Mouse (Mus musculus): Measurements from ENCODE around the gene Nckap5. TPM values are rescaled to one million over a fixed set of nuclear protein-coding genes. Genes with fewer than 3 reads are reported as not detected.
"Not testable (repeated sequence)": the region's sequence is repeated elsewhere in the genome, so short reads cannot be mapped to it uniquely, and the experiment has no call there.

Nckap5 gene
- polyA plus RNA-seq, 1 experiment from 2014 or later, result 8.8 TPM

GRCm38 (mm10) chr1:126822246-126822645, 8.4 kb downstream of the Nckap5 start:
- no peak for ATAC-seq (replicated peaks; ENCODE audit: insufficient number of reproducible peaks, insufficient read depth, low FRiP score, low read depth)
- Histone ChIP-seq H3K36me3 (no peaks in the 10 kb centered on the region), H3K9ac (no peak overlapping the region), H3K4me2 (no peak overlapping the region), H3K9me3 (replicated peaks) (no peaks in the 10 kb centered on the region), H3K4me3 (no peak overlapping the region), H3K27ac (no peak overlapping the region), H3K4me1 (replicated peaks) (peaks cover 17% of the 10 kb centered on the region), H3K27me3 (no peaks in the 10 kb centered on the region)
- 70% methylated on average over 6 of the region's 6 CpGs for WGBS

GRCm38 (mm10) chr1:126817381-126818034, 13.1 kb downstream of the Nckap5 start:
- peak; percentile 80; the same call in 1 of the 2 replicates for ATAC-seq (replicated peaks; ENCODE audit: insufficient number of reproducible peaks, insufficient read depth, low FRiP score, low read depth)
- no peak overlapping the region for H3K4me3 ChIP-seq
- peaks cover 15% of the 10 kb centered on the region for H3K4me1 ChIP-seq (replicated peaks)
- peak overlapping the region; percentile 62 for H3K27ac ChIP-seq
- no peaks in the 10 kb centered on the region for H3K36me3 ChIP-seq
- H3K9ac ChIP-seq, result no peak overlapping the region
- H3K27me3 ChIP-seq, result no peaks in the 10 kb centered on the region
- H3K4me2 ChIP-seq, result peak overlapping the region; percentile 26
- WGBS, result 16% methylated on average over 9 of the region's 9 CpGs
- no peaks in the 10 kb centered on the region for H3K9me3 ChIP-seq (replicated peaks)

- whole genome bisulfite sequencing, result 54% methylated on average over 3 of the region's 3 CpGs
- ATAC-seq (replicated peaks; ENCODE audit: insufficient number of reproducible peaks, insufficient read depth, low FRiP score, low read depth), result no peak
- Histone ChIP-seq H3K9ac (no peak overlapping the region), H3K4me3 (no peak overlapping the region), H3K9me3 (replicated peaks) (no peaks in the 10 kb centered on the region), H3K4me2 (no peak overlapping the region), H3K4me1 (replicated peaks) (peaks cover 9% of the 10 kb centered on the region), H3K27ac (peak overlapping the region; percentile 37), H3K27me3 (no peaks in the 10 kb centered on the region), H3K36me3 (no peaks in the 10 kb centered on the region)
Measured at GRCm38 (mm10) chr1:126806994-126807611, 23.5 kb downstream of the Nckap5 start.

- Histone ChIP-seq H3K4me3 (no peak overlapping the region), H3K36me3 (no peaks in the 10 kb centered on the region), H3K9ac (no peak overlapping the region), H3K4me2 (no peak overlapping the region), H3K4me1 (replicated peaks) (peaks cover 11% of the 10 kb centered on the region), H3K27ac (peak overlapping the region; percentile 37), H3K27me3 (no peaks in the 10 kb centered on the region), H3K9me3 (replicated peaks) (no peaks in the 10 kb centered on the region)
- no peak for ATAC-seq (replicated peaks; ENCODE audit: insufficient number of reproducible peaks, insufficient read depth, low FRiP score, low read depth)
- WGBS, result 55% methylated on average over 7 of the region's 7 CpGs
Measured at GRCm38 (mm10) chr1:126806548-126806947, 24.1 kb downstream of the Nckap5 start.

GRCm38 (mm10) chr1:126802405-126802804, 28.2 kb downstream of the Nckap5 start:
- no peaks in the 10 kb centered on the region for H3K27me3 ChIP-seq
- H3K4me3 ChIP-seq, result no peak overlapping the region
- 67% methylated on average over 3 of the region's 3 CpGs for WGBS
- no peaks in the 10 kb centered on the region for H3K9me3 ChIP-seq (replicated peaks)
- no peak for ATAC-seq (replicated peaks; ENCODE audit: insufficient number of reproducible peaks, insufficient read depth, low FRiP score, low read depth)
- no peaks in the 10 kb centered on the region for H3K36me3 ChIP-seq
- no peak overlapping the region for H3K4me2 ChIP-seq
- peak overlapping the region; percentile 91 for H3K27ac ChIP-seq
- H3K9ac ChIP-seq, result 0 out of 2 replicates have a peak overlapping the region, but pooled peaks have one; percentile 25
- H3K4me1 ChIP-seq (replicated peaks), result peaks cover 36% of the 10 kb centered on the region

GRCm38 (mm10) chr1:126801706-126802105, 28.9 kb downstream of the Nckap5 start:
- Histone ChIP-seq H3K36me3 (no peaks in the 10 kb centered on the region), H3K9me3 (replicated peaks) (no peaks in the 10 kb centered on the region), H3K9ac (no peak overlapping the region), H3K4me3 (no peak overlapping the region), H3K4me1 (replicated peaks) (peaks cover 33% of the 10 kb centered on the region), H3K27ac (peak overlapping the region; percentile 91), H3K27me3 (no peaks in the 10 kb centered on the region), H3K4me2 (0 out of 2 replicates have a peak overlapping the region, but pooled peaks have one; percentile 5)
- 18% methylated on average over 8 of the region's 8 CpGs for WGBS
- peak; percentile 83 for ATAC-seq (replicated peaks; ENCODE audit: insufficient number of reproducible peaks, insufficient read depth, low FRiP score, low read depth)

GRCm38 (mm10) chr1:126799379-126799798, 31.2 kb downstream of the Nckap5 start:
- H3K36me3 ChIP-seq, result no peaks in the 10 kb centered on the region
- WGBS, result 47% methylated on average over 11 of the region's 11 CpGs
- H3K9ac ChIP-seq, result 0 out of 2 replicates have a peak overlapping the region, but pooled peaks have one; percentile 14
- peak; percentile 74 for ATAC-seq (replicated peaks; ENCODE audit: insufficient number of reproducible peaks, insufficient read depth, low FRiP score, low read depth)
- H3K27me3 ChIP-seq, result no peaks in the 10 kb centered on the region
- H3K27ac ChIP-seq, result peak overlapping the region; percentile 69
- H3K4me2 ChIP-seq, result peak overlapping the region; percentile 48
- H3K4me3 ChIP-seq, result peak overlapping the region; percentile 19
- H3K9me3 ChIP-seq (replicated peaks), result no peaks in the 10 kb centered on the region
- peaks cover 30% of the 10 kb centered on the region for H3K4me1 ChIP-seq (replicated peaks)

- H3K27me3 ChIP-seq; ATAC-seq (replicated peaks; ENCODE audit: insufficient number of reproducible peaks, insufficient read depth, low FRiP score, low read depth); H3K4me3 ChIP-seq; H3K4me2 ChIP-seq; H3K9me3 ChIP-seq (replicated peaks); H3K9ac ChIP-seq; H3K27ac ChIP-seq; H3K4me1 ChIP-seq (replicated peaks); H3K36me3 ChIP-seq: not testable (repeated sequence)
- WGBS, result no CpG with 5 or more reads among the region's 2 CpGs
Measured at GRCm38 (mm10) chr1:126780354-126780941, 50.2 kb downstream of the Nckap5 start.

- not testable (repeated sequence) for H3K9ac ChIP-seq; ATAC-seq (replicated peaks; ENCODE audit: insufficient number of reproducible peaks, insufficient read depth, low FRiP score, low read depth); H3K27ac ChIP-seq; H3K4me2 ChIP-seq; H3K27me3 ChIP-seq; H3K36me3 ChIP-seq; H3K4me1 ChIP-seq (replicated peaks); H3K9me3 ChIP-seq (replicated peaks); H3K4me3 ChIP-seq
- WGBS, result no CpG with 5 or more reads among the region's 6 CpGs
Measured at GRCm38 (mm10) chr1:126773947-126774346, 56.7 kb downstream of the Nckap5 start.

- no peak for ATAC-seq (replicated peaks; ENCODE audit: insufficient number of reproducible peaks, insufficient read depth, low FRiP score, low read depth)
- no peak overlapping the region for H3K4me2 ChIP-seq
- H3K36me3 ChIP-seq, result no peaks in the 10 kb centered on the region
- no peaks in the 10 kb centered on the region for H3K9me3 ChIP-seq (replicated peaks)
- H3K4me1 ChIP-seq (replicated peaks), result no peaks in the 10 kb centered on the region; the same call in 1 of the 2 replicates
- no peaks in the 10 kb centered on the region for H3K27me3 ChIP-seq
- no peak overlapping the region for H3K27ac ChIP-seq
- H3K9ac ChIP-seq, result no peak overlapping the region
- H3K4me3 ChIP-seq, result no peak overlapping the region
- WGBS, result 41% methylated on average over 1 of the region's 1 CpGs
Measured at GRCm38 (mm10) chr1:126766971-126767370, 63.6 kb downstream of the Nckap5 start.

GRCm38 (mm10) chr1:126765506-126766170, 65.0 kb downstream of the Nckap5 start:
- 62% methylated on average over 6 of the region's 6 CpGs for WGBS
- H3K4me1 ChIP-seq (replicated peaks), result peaks cover 3% of the 10 kb centered on the region
- no peak overlapping the region for H3K9ac ChIP-seq
- ATAC-seq (replicated peaks; ENCODE audit: insufficient number of reproducible peaks, insufficient read depth, low FRiP score, low read depth), result no peak
- no peak overlapping the region for H3K4me2 ChIP-seq
- H3K9me3 ChIP-seq (replicated peaks), result no peaks in the 10 kb centered on the region
- no peaks in the 10 kb centered on the region for H3K27me3 ChIP-seq
- H3K27ac ChIP-seq, result no peak overlapping the region
- no peak overlapping the region for H3K4me3 ChIP-seq
- no peaks in the 10 kb centered on the region for H3K36me3 ChIP-seq

All from heart, embryonic 15.5 days (tissue).